ENCODE assay signal across 8 mouse cellular contexts in genomic region chr6:53496325-53496753, GRCm38 (mm10).
DNase-seq lines count a peak whose midpoint lies in the region; ATAC-seq and TF ChIP-seq lines count a peak whose summit lies in the region.

No protein-coding gene starts in this region.

- ATAC-seq in CD4-positive, CD25-positive, alpha-beta regulatory T cell, adult 4 months: no peak
- ATAC-seq in kidney, embryonic 14.5 days (ENCODE audit: low FRiP score, low TSS enrichment): peak; percentile 63

- H3K4me3 ChIP-seq in ES-E14 (ENCODE audit: insufficient read depth in 1 of 2, low read depth in 1 of 2, low read length in 2 of 2, poor library complexity in 1 of 2, severe bottlenecking in 1 of 2): no peak overlapping the region
- H3K4me3 ChIP-seq in kidney, embryonic 14.5 days (ENCODE audit: low read length): no peak overlapping the region

- no peak overlapping the region for H3K9ac ChIP-seq in ES-E14 (ENCODE audit: insufficient read depth, low read depth, low read length, poor library complexity, severe bottlenecking)
- H3K9ac ChIP-seq in kidney, embryonic 14.5 days (ENCODE audit: low read depth, low read length): no peak overlapping the region

- no peak overlapping the region for H3K27ac ChIP-seq in ES-E14 (ENCODE audit: insufficient read depth, low read depth, low read length, poor library complexity, severe bottlenecking)
- peak overlapping the region; percentile 4; the same call in 1 of the 2 replicates for H3K27ac ChIP-seq in kidney, embryonic 14.5 days (ENCODE audit: low read depth, low read length)

- peaks cover 0 to 3% of the 10 kb centered on the region in 2 experiments; a peak in 1 of 4 replicates for H3K4me1 ChIP-seq in ES-E14 (ENCODE audit: control insufficient read depth in 2 of 2, insufficient read depth in 2 of 2, low read length in 2 of 2, poor library complexity in 1 of 2)
- 0 out of 2 replicates have a peak, but pooled peaks cover 7% of the 10 kb centered on the region for H3K4me1 ChIP-seq in kidney, embryonic 14.5 days (ENCODE audit: control insufficient read depth, insufficient read depth, low read length)

- in situ Hi-C loops in ES-E14 (cut with MboI; ENCODE audit: low sequenced_read_pairs in 2 of 2, unreplicated experiment in 2 of 2): no loop called here

- no peaks in the 10 kb centered on the region for H3K36me3 ChIP-seq in ES-E14 (ENCODE audit: control insufficient read depth, insufficient read depth, low read length, poor library complexity, severe bottlenecking)
- no peaks in the 10 kb centered on the region for H3K36me3 ChIP-seq in kidney, embryonic 14.5 days (ENCODE audit: control insufficient read depth, insufficient read depth, low read length)

- no peak overlapping the region for H3K4me2 ChIP-seq in kidney, embryonic 14.5 days (replicated peaks; ENCODE audit: low read depth, low read length)

- DNase-seq in CD4-positive, CD25-positive, alpha-beta regulatory T cell, adult 2 months (ENCODE audit: low read depth, low spot score): peak; percentile 1
- DNase-seq in ES-E14 (ENCODE audit: low read depth, low spot score): peak; percentile 9
- DNase-seq in gastrocnemius, adult 18-20 months (ENCODE audit: low spot score): peak; percentile 79
- DNase-seq in lung, postnatal 36 days: peak; percentile 89
- no peak for DNase-seq in urinary bladder, adult 18-20 months (ENCODE audit: low spot score in 2 of 2)
- DNase-seq in thymus, postnatal 36 days: no peak

- no peaks in the 10 kb centered on the region for H3K27me3 ChIP-seq in kidney, embryonic 14.5 days (ENCODE audit: control insufficient read depth, insufficient read depth, low read length)

- H3K9me3 ChIP-seq in ES-E14 (ENCODE audit: control insufficient read depth, insufficient read depth, low read depth, low read length): no peaks in the 10 kb centered on the region
- H3K9me3 ChIP-seq in kidney, embryonic 14.5 days (ENCODE audit: control insufficient read depth, low read length): no peaks in the 10 kb centered on the region

- 54% methylated on average over 4 of the region's 4 CpGs for WGBS in kidney, embryonic 14.5 days

TF ChIP-seq in ES-E14, 5 proteins besides CTCF, POLR2A, EP300 and RAD21:
- no peak for TF ChIP-seq HCFC1 (IDR thresholded peaks at IDR 0.05; ENCODE audit: borderline replicate concordance, insufficient read depth, low read length)
- TF ChIP-seq ZNF384 (IDR thresholded peaks at IDR 0.05; ENCODE audit: low read depth, low read length): no peak
- no peak for TF ChIP-seq ZC3H11A (IDR thresholded peaks at IDR 0.05; ENCODE audit: borderline replicate concordance, low read depth, low read length)
- TF ChIP-seq MAFK (IDR thresholded peaks at IDR 0.05; ENCODE audit: insufficient read depth, low read depth, low read length): no peak
- TF ChIP-seq CHD2 (IDR thresholded peaks at IDR 0.05; ENCODE audit: low read depth, low read length): no peak

Comparison
In these comparisons a context has a peak if more than half of its experiments do, and no peak if none do; other contexts are left out.
1. DNase-seq: peak in CD4-positive, CD25-positive, alpha-beta regulatory T cell, adult 2 months (single experiment), ES-E14 (single experiment), gastrocnemius, adult 18-20 months (single experiment) and lung, postnatal 36 days (single experiment); none in urinary bladder, adult 18-20 months (0 of 2) and thymus, postnatal 36 days (0 of 2).